Mouse (Mus musculus) midbrain, postnatal 0 days (tissue): ENCODE measurements around the gene Pigw. TPM values are rescaled to one million over a fixed set of nuclear protein-coding genes. Genes with fewer than 3 reads are reported as not detected.
"Not testable (repeated sequence)": the region's sequence is repeated elsewhere in the genome, so short reads cannot be mapped to it uniquely, and the experiment has no call there.

ENCODE experiments used
- ATAC-seq: fragments of 200-750 bp; cut with Nextera tagmentation; 2 replicates; pipeline ENCODE4 v1.8.0; 2017; ENCODE audit warnings: moderate number of reproducible peaks, mild to moderate bottlenecking, moderate TSS enrichment, moderate library complexity; ENCODE audit not compliant: low FRiP score
- DNase-seq: peaks from one replicate; pipeline ENCODE4 v3.0.0-alpha.2; 2015; ENCODE audit warnings: low spot score
- H3K27ac ChIP-seq: fragments of 300-500 bp; sonication (generic); 2 replicates; pipeline ENCODE4 v1.5.1; 2014; ENCODE audit warnings: low read depth, mild to moderate bottlenecking, low read length, mixed read lengths
- H3K27me3 ChIP-seq: fragments of 300-500 bp; sonication (generic); 2 replicates; pipeline ENCODE4 v1.6.1; 2014; ENCODE audit warnings: low read length, control low read depth, mixed read lengths; ENCODE audit not compliant: insufficient read depth
- H3K36me3 ChIP-seq: fragments of 300-500 bp; sonication (generic); 2 replicates; pipeline ENCODE4 v1.6.1; 2014; ENCODE audit warnings: low read length, control low read depth, mixed read lengths; ENCODE audit not compliant: insufficient read depth
- H3K4me1 ChIP-seq: fragments of 300-500 bp; sonication (generic); 2 replicates; pipeline ENCODE4 v1.6.1; 2014; ENCODE audit warnings: mild to moderate bottlenecking, control low read depth, antibody characterized with exemption, low read length, mixed read lengths; ENCODE audit not compliant: insufficient read depth
- H3K4me2 ChIP-seq: fragments of 300-500 bp; sonication (generic); 2 replicates; pipeline ENCODE4 v1.6.1; 2014; ENCODE audit warnings: low read depth, mild to moderate bottlenecking, low read length, mixed read lengths; ENCODE audit not compliant: poor library complexity, severe bottlenecking
- H3K4me3 ChIP-seq: fragments of 300-500 bp; sonication (generic); 2 replicates; pipeline ENCODE4 v1.5.1; 2014; ENCODE audit warnings: low read depth, mild to moderate bottlenecking, low read length, moderate library complexity
- H3K9ac ChIP-seq: fragments of 300-500 bp; sonication (generic); replicated peaks from 2 replicates; pipeline ENCODE4 v1.6.1; 2014; ENCODE audit warnings: mild to moderate bottlenecking, low read length, moderate library complexity, mixed read lengths; ENCODE audit not compliant: poor library complexity, severe bottlenecking
- H3K9me3 ChIP-seq: fragments of 300-500 bp; sonication (generic); 2 replicates; pipeline ENCODE4 v1.6.1; 2016; ENCODE audit warnings: low read length, control low read depth
- CTCF ChIP-seq: IDR thresholded peaks from 2 replicates; pipeline ENCODE4 v1.5.1; 2016; ENCODE audit warnings: antibody characterized with exemption, mild to moderate bottlenecking
- WGBS: fragments of 180-500 bp; shearing (Covaris S2); extraction: QIAGEN DNeasy Blood & Tissue Kit; methylation state at CpG from one replicate; pipeline ENCODE4 v1.1.7; 2014; 5-methylcytosine and 5-hydroxymethylcytosine counted together
- polyA plus RNA-seq: library from polyadenylated mRNA; unstranded; fragments of >200 nt; fragmentation: Nextera tagmentation; extraction: Ambion mirVana; gene quantifications from 2 replicates; pipeline ENCODE4 v1.2.1, GENCODE M21; 2015
- total RNA-seq: library from RNA; depleted of rRNA; stranded (reverse); fragments of >200 nt; gene quantifications from 2 replicates; pipeline ENCODE4 v1.2.3, GENCODE M21; 2014

Pigw gene
- total and polyA plus RNA-seq, 2 experiments from 2014 or later: 1.6 to 1.9 TPM

DNA sequence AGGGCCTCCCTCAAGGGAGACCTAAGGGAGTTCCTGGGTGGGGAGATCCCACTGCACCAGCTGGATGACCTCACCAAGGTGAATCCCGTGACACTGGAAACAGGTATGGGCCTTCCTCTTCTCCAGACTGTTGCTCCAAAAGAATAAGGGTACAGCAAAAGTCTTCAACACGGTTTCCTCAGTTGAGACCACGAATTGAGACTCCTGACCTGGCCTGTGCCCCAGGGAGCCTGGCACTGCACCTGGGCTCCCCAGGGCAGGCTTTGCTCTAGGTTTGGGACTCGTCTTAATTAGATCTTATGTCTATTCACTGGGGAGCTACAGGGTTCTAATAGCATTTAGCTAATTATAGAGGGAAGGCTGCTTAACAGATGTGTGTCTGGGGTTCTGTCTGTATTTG lies 5.2 kb upstream of the Pigw start:
- ATAC-seq: no peak
- no peak overlapping the region for H3K4me2 ChIP-seq
- no peaks in the 10 kb centered on the region for H3K27me3 ChIP-seq
- H3K36me3 ChIP-seq: peaks cover 40% of the 10 kb centered on the region
- no peak for TF ChIP-seq CTCF
- no peaks in the 10 kb centered on the region for H3K4me1 ChIP-seq
- DNase-seq: no peak
- H3K27ac ChIP-seq: no peak overlapping the region
- WGBS: 90% methylated on average over 4 of the region's 4 CpGs
- H3K9ac ChIP-seq: no peak overlapping the region
- no peak overlapping the region for H3K4me3 ChIP-seq
- H3K9me3 ChIP-seq: no peaks in the 10 kb centered on the region

- ATAC-seq (no peak), DNase-seq (no peak)
- H3K9me3 ChIP-seq: no peaks in the 10 kb centered on the region
- no peak overlapping the region for H3K27ac ChIP-seq
- no peak overlapping the region for H3K4me3 ChIP-seq
- H3K27me3 ChIP-seq: no peaks in the 10 kb centered on the region
- H3K36me3 ChIP-seq: peaks cover 23% of the 10 kb centered on the region; the same call in 1 of the 2 replicates
- no peak overlapping the region for H3K9ac ChIP-seq
- 95% methylated on average over 7 of the region's 7 CpGs for WGBS
- no peaks in the 10 kb centered on the region; the same call in 1 of the 2 replicates for H3K4me1 ChIP-seq
- no peak overlapping the region for H3K4me2 ChIP-seq
- TF ChIP-seq CTCF: no peak
These were observed 2.3 kb upstream of the Pigw start for GRCm38 (mm10) chr11:84882346-84882745.

- Histone ChIP-seq H3K4me1 (no peaks in the 10 kb centered on the region; the same call in 1 of the 2 replicates), H3K36me3 (peaks cover 18% of the 10 kb centered on the region; the same call in 1 of the 2 replicates), H3K9ac (peak overlapping the region; percentile 82), H3K27ac (peak overlapping the region; percentile 80), H3K4me3 (peak overlapping the region; percentile 73), H3K27me3 (no peaks in the 10 kb centered on the region), H3K9me3 (no peaks in the 10 kb centered on the region), H3K4me2 (peak overlapping the region; percentile 82)
- TF ChIP-seq CTCF: no peak
- DNase-seq: no peak
- WGBS: 61% methylated on average over 9 of the region's 9 CpGs
- no peak for ATAC-seq
These were observed 886 bp upstream of the Pigw start for GRCm38 (mm10) chr11:84880971-84881370.

DNA sequence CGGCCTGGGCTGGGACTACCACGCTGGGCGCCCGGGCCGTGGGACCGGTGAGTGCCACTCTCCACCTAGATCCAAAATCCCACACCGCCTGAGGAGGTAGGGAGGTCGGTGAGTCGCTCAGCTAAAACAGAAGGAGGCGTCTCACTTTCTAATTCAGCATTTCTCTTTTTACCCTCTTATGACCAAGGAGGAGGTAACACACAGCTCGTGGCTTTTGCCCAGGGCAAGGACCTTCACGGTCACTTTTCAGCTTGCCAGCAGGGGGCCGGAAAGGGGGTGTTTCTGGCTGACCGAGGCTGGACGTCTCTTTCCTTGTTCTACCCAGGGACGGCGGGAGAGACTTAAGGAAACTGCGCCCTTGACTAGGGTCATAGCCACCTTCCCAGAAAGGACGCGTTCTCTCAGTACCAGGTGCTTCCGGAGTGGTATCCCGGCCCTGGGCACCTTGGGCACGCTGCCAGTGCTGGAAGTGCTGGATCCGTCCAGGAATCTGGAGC lies 428 bp upstream of the Pigw start:
- H3K9ac ChIP-seq: peak overlapping the region; percentile 82
- no peaks in the 10 kb centered on the region for H3K9me3 ChIP-seq
- H3K36me3 ChIP-seq: peaks cover 15% of the 10 kb centered on the region; the same call in 1 of the 2 replicates
- H3K4me3 ChIP-seq: peak overlapping the region; percentile 73
- peak; percentile 55 for TF ChIP-seq CTCF
- H3K27me3 ChIP-seq: no peaks in the 10 kb centered on the region
- H3K4me2 ChIP-seq: peak overlapping the region; percentile 82
- H3K27ac ChIP-seq: peak overlapping the region; percentile 80
- no peaks in the 10 kb centered on the region; the same call in 1 of the 2 replicates for H3K4me1 ChIP-seq
- DNase-seq (peak; percentile 27), ATAC-seq (peak; percentile 34; the same call in 1 of the 2 replicates)
- 0% methylated on average over 24 of the region's 24 CpGs for WGBS

DNA sequence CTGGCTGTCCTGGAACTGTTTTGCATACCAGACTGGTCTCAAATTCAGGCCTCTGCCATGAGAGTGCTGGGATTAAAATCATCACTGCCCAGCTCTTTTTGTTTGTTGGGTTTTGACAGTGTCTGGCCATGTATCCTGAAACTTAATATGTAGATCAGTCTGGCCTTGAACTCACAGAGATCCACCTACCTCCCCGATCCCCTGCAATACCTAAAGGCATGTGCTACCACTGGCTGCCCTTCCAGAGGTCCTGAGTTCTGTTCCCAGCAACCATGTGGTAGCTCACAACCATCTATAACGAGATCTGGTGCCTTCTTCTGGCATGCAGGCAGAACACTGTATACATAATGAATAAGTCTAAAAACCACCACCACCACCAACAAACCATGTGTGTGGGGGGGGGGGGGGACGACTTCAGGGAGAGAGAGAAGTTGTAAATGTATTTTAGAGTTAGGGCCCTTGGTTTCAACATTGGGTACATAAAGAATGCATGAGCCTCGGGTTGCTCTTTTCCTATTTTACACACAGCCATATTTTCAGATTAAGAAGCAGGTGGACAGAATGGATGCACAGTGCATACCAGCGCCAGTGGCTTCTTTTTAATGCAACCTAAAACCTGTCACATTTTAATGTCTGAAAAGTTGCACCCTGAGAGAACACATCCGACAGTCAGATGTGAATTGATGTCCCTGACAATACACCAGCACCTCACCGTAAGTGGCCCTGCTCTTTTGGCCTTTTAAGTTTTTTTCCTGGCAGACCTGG lies 896 bp downstream of the Pigw start:
- DNase-seq (no peak), ATAC-seq (no peak)
- H3K36me3 ChIP-seq: peaks cover 5% of the 10 kb centered on the region; the same call in 1 of the 2 replicates
- H3K27ac ChIP-seq: peak overlapping the region; percentile 80; the same call in 1 of the 2 replicates
- no peaks in the 10 kb centered on the region for H3K27me3 ChIP-seq
- H3K4me1 ChIP-seq: no peaks in the 10 kb centered on the region; the same call in 1 of the 2 replicates
- WGBS: 24% methylated on average over 6 of the region's 7 CpGs
- peak overlapping the region; percentile 73 for H3K4me3 ChIP-seq
- H3K4me2 ChIP-seq: peak overlapping the region; percentile 82
- no peaks in the 10 kb centered on the region for H3K9me3 ChIP-seq
- H3K9ac ChIP-seq: peak overlapping the region; percentile 82
- TF ChIP-seq CTCF: no peak

DNA sequence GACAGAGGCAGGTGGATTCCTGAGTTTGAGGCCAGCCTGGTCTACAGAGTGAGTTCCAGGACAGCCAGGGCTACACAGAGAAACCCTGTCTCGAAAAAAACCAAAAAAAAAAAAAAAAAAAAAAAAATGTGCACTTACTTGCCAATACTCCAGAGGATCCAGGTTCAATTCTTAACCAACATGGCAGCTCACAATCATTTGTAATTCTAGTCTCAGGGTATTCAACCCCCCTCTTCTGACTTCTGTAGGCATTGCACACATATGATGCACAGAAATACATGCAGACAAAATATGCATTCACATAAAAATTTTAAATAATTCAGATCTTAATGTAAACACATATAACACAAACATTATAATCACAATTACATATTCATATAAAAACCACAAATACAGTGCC lies 4.1 kb downstream of the Pigw start:
- H3K27me3 ChIP-seq, H3K9ac ChIP-seq, H3K4me1 ChIP-seq, H3K4me2 ChIP-seq, H3K27ac ChIP-seq, H3K9me3 ChIP-seq, DNase-seq, H3K36me3 ChIP-seq, H3K4me3 ChIP-seq, ATAC-seq: not testable (repeated sequence)
- no CpG with 5 or more reads among the region's 1 CpGs for WGBS
